Mouse (Mus musculus) spleen, postnatal 0 days (tissue): Measurements from ENCODE around the gene Prl5a1. TPM values are rescaled to one million over a fixed set of nuclear protein-coding genes. Genes with fewer than 3 reads are reported as not detected.

ENCODE experiments used
- polyA plus RNA-seq: library from polyadenylated mRNA; unstranded; fragments of >200 nt; fragmentation: Nextera tagmentation; extraction: Ambion mirVana; gene quantifications from 2 replicates; pipeline ENCODE4 v1.2.1, GENCODE M21; 2015

The Prl5a1 gene
- not detected in 2 replicates for polyA plus RNA-seq

GRCm38 (mm10) chr13:28142184-28142583 lies at the start of gene Prl5a1:
Prl5a1 (plus strand) TSS chr13:28142484.

Other genes with a start within 250 kb of the Prl5a1 start
- not detected in 2 replicates for gene Prl4a1, start 126.3 kb upstream of the Prl5a1 start, polyA plus RNA-seq
- 8.6 and 11.5 TPM in 2 replicates for gene Gm11361, start 115.0 kb downstream of the Prl5a1 start, polyA plus RNA-seq